Mouse (Mus musculus) CD4-positive, CD25-positive, alpha-beta regulatory T cell, adult 2 months (primary cell): ENCODE measurements around the gene Fyb.
A peak's percentile ranks its signal among the peaks of the same experiment; 100 is the strongest.

Experiments
- DNase-seq: peaks from one replicate; pipeline ENCODE4 v3.0.0-alpha.2; 2012; ENCODE audit warnings: low read depth, low spot score

Gene Fyb

DNA sequence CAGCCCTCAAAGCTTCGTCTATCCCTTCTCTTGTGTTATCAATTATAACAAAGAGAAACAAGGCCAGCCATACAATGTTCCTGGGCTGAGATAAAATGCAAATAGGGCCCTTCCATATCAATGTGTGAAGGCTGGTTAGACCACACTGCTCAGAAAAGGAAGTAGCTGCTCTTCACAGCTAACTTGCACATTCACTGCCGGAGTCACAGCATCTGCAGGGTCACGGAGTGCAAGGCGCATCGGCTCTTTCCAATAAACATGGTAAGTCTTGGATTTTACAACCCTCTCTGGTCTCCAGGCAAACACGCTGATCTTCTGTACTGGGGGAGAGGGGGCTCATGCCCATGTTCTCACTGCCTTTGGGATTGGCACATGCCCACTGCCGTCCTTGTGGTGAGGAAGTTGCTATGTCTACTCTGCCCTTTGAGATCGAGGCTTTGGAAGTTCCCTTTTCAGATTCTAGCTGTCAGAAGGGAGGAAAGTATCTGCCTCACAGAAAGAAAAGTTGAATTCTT lies at the start of gene Fyb:
Fyb (plus strand) TSS at position 201 of the 515 bp plus-strand sequence.
- DNase-seq, result peak; percentile 64

DNA sequence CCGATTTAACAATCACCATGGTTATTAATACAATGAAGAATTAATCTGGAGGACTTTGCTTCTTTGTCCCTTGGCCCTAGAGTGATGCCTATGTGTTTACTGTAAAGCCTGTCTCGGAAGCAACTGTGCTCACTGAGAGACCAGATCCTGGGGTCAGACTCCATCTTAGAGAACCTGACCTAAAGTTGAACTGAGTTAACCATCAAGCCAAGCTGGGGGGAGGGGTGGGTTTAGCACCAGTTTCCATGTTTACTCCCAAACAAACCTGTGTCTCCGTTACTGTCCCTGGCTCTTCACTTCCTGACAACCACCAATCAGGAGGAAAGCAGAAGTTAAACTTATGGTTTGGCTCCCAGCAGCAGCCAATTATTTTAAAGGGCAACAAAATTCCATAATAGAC lies 39.1 kb upstream of the Fyb start:
- no peak for DNase-seq

DNA sequence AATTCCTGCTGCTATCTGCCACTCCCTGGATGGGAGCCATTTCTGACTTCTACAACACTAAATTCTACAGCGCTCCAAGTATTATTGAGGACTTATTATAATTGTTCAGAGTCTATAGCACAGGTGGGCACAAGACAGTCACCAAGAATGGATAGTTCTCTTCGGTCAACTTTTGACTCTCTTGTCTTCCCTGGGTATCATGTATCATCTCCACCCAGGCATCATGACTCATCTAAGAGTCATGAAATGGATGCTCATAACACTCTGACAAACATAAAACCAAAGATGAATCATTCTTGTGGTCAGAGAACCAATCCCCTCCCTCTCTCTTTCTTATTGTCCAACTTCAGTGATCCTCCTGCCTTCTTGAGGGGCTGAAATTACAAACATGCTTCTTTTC lies 30.3 kb upstream of the Fyb start:
- DNase-seq, result no peak

DNA sequence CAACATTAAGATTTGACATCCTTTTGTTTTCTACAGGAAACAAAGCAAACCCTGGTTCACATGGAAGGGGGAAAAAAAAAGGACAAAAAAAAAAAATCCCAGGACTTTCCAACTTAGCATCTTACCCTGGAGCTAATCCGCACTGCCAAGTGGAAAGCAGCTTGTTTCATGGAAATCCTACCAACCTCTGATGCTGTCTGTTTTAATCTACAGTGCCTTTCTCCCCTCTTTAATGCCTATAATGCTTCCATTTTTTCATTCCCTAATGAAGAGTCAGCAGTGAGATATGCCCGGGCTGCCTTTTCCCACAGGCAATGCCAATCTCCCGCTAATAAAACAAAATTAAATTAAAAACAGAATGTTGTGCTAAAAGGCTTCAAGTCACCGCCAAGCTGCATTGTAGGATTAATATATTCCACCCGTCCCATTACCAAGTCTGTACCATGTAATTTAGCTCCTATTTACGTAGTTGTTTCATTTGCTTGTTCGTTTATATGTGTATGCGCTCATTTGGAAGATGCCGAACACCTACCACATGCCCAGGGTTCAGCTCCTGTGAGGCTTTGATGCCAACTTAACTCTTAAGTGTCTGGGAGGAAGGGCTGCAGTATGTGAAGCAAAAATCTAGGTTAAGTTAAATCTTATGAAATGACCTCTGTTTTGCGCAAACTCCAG lies 24.1 kb upstream of the Fyb start:
- DNase-seq, result no peak

DNA sequence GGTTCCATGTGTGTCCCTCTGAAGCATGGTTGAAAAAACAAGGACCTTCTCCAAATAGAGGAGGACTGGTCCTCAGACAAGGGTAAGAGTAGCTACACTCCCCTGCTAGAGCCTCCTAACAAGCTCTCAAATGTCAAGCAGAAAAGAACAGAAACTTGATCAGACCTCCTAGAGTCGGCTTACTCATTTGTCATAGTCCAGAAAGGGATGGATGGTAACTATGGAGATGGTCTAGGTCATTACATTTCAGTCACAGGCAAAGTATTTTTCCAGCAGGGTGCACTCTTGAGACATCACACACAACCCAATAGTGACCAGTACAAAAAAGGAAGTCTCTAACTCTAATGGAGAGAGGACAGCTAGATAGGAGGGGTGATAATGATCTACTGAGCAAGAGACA lies 21.9 kb upstream of the Fyb start:
- DNase-seq, result peak; percentile 52

DNA sequence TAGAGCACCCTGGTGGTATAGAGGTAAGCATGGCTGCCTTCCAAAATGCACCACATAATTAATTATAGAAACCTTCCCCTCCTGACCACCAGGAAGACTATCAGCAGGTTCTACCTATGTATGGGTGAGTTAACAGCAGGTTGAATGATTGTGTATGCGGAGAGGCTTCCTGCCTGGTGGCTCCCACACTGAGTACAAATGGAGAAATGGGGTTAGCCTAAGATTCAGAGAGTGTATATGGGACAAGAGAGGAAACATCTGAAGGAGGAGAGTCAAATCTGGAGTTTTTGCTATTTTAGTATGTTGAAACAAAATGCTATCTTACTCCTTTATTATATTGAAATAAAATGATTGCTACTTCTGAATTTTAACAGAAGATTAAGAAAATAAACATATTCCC lies 5.1 kb upstream of the Fyb start:
- DNase-seq, result no peak

DNA sequence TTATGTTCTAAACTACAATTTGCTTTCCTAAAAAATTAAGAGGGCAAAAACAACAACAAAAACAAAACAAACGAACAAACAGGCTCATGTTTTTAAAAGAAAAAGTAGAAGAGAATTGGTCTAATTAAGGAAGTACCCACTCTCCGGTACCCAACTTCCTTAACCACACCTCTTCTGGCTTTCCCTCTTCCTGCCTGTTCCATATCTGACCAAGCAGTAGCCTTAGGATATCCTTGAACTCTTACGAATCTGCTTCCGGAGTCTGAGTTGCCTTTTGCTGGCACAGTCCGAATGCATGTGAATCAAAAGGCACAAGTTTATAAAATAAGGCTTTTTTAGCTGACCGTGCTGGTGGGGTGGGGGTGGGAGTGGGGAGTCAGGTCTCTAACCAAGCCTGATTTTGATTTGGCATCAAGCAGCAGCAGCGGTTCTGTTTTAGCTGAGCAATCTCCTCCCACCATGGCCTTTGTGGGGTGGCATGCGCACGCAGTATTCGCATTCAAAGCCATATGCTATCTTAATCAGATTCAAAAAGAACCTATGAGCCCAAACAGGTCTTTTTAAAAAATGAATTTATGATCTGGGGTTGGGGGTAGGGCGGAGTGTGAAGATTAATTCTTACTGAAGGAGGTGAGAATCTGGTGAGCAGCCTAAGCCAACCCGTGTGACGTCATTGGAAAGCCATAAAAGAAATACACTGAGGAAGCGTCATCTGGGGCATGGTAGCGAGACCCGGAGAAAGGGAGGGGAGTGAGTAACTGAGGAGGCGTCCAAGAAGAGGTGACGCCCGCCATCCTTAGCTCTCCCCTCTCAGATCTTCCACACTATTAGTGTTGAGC lies 3.0 kb upstream of the Fyb start:
- DNase-seq, result peak; percentile 78

DNA sequence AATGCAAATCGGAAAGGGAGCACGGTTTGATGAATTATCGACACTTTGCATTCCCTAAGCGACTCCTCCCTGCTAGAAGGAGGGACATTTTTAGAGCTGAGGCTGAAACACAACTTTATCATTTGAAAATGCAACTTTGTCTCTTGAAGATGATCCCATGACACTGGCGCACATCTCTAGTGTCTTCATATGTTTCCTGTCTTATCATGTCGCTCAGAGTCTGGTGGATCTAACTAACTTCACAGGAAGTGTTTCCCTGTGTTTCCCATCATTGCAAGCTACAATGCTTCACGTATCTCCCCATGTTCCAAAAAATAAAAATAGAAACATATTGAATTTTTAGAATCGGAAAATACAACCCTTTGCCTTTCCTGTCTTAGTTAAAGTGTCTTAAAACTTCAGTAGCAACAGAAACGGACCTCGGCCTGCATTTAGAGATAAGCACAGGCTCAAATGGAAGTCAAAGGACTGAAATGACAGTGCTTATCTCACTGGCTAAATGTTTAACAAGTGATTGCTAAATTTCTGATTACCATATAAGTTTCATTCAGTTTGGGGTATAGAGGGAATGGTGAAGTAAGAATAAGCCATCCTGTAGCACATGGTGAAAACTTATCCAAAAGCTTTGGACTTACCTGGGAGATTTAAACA lies 2.0 kb upstream of the Fyb start:
- DNase-seq, result no peak

DNA sequence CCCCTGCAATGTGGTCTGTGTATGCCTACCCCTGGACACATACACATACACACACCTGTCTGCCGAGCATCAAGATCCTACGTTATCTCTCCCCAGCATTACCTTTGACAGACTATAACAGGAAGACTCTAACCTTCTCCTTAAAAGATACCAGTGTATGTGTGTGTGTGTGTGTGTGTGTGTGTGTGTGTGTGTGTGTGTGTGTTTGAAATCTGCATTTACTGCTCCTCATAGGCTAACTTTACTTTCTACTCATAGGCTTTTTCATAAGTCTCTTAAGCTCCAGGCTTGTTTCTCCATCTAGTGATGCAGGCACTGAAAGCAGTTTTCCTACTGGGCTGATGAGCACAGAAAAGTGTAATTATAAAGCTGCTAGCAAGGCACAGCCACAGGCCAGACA lies 2.1 kb downstream of the Fyb start:
- peak; percentile 26 for DNase-seq

DNA sequence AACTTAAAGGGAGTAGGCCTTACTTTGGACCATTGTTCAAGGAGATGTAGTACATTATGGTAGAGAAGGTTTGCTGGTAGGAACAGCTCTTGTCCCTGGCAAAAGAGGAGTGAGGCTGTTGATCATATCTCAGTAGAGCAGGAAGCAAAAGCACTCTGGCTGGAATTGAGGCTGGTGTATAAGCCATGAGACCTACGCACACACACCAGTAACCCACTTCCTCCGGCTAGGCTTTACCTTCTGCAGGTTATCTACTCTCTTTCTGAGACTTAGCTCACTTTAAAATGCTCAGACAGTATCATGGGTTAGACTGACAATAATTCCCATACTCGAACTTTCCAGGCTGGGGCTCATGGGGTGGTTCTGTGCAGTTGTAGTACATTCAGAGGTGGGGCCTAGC lies 2.7 kb downstream of the Fyb start:
- DNase-seq, result peak; percentile 72

DNA sequence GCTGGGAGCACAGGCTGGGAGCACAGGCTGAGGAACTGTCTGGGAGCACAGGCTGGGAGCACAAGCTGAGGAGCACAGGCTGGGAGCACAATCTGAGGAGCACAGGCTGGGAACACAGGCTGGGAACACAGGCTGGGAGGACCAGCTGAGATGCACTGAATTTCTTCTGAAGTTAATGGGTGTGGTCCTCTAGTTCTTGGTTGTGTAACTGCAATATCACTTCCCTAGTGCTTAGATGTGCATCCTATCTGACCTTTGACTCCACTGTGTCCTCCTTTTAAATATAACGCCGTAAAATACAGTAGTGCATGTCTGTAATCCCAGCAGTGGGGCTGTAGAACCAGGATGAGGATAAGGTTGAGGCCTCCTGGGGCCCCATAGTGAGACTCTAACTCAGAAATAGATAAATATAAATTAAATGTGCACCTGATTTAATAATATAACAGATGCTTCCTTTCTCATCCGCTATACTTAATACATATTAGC lies 11.2 kb downstream of the Fyb start:
- no peak for DNase-seq

DNA sequence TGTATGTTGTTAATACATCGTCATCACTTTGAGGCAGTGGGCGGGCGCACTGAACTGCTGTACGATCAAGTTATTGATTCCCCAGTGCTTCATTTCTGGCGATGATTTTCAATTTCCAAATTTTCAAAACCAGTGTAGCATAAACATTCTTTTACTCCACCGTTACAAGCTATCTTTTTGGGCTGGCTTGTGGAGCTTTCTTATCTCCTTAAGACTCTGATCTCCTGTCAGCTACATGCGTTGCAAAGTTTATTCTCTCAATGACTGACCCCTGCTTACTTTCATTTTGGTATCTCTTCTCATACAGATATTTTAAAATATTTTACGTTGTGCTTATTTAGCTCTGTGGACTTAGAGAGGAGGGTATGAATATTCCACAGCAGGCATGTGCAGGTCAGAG lies 11.9 kb downstream of the Fyb start:
- DNase-seq, result no peak

DNA sequence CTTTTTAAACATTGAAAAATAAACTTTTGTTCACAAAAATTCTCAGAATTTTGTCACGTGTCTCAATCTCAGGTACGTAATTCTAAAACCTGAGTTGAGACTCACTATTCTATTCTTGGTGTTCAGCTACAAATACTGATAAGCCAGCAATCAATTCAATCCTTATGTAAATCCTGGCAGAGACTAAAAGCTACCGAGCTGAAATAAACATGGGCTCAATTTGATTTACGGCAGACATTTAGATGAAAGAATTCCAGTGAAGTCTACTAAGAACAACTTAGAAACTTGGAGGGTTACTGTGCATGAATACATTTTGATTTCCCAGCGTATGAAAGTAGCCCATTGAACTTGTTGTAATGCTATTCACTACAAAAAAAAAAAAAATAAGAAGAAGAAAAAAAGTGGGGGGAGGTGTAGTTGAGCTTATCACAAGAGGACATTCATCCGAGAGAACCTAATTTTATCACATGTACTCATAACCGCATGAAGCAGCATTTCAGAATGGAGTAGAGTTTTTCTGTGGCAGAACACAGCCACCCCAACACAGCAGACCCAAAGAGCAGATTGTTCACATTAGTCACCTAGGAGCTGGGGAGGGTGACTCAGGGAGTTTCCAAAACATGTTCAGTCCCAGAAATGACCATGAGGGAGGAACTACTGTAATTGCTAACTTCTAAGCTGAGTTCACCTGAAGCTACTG lies 17.1 kb downstream of the Fyb start:
- no peak for DNase-seq

DNA sequence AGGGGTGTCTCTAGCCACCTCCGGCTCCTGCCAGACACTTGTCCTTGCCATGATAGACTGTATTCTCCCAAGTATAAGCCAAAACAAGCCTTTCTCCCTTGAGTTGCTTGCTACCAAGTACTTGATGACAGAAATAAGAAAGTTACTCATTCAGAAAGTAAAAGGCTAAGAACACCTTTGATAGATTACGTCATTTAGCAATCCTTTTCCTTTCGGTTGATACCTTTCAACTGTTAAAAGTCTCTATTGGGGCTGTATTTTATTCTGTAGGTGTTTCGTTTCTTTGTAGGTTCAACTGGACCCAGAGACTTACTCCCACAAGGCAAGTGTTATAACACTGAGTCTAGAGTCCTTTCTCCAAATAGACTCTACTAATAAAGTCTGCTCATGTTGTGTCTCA lies 26.3 kb downstream of the Fyb start:
- DNase-seq, result peak; percentile 46

DNA sequence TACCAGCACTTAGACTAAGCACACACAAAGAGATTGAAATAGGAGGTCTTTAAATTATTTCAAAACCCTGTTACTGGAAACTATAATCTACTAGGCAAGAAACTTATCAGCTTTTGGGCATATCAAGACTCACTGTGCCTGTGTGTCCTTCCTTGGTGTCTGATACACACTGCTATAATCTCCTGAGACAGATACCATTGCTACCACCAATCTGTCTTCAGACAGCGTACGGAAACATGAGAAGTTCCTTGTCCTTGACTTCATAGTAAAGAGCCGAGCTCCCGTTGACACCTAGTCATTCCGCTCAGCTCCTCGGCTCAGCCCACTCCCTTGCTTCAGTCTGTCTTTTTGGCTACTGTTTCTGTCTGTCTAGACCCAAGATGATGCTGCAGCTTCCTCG lies 29.2 kb downstream of the Fyb start:
- DNase-seq, result no peak

DNA sequence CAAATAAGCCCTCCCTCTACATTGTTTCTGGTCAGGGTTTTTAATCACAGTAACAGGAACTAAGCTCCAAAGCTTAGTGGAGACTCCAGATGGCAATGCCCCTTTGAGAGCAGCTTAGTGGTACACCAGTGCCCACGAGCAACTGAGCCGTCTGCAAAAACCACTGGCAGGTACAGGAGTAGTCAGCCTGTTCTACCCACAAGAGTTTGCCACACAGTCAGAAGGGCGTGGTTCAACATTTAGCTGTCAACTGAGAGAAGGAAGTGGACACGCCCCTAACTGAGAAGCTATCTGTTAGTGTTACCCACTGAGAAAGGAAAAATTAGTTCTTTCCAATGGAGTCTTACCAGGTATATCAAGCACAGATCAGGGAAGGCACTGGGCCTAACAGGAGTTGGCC lies 32.1 kb downstream of the Fyb start:
- peak; percentile 80 for DNase-seq

DNA sequence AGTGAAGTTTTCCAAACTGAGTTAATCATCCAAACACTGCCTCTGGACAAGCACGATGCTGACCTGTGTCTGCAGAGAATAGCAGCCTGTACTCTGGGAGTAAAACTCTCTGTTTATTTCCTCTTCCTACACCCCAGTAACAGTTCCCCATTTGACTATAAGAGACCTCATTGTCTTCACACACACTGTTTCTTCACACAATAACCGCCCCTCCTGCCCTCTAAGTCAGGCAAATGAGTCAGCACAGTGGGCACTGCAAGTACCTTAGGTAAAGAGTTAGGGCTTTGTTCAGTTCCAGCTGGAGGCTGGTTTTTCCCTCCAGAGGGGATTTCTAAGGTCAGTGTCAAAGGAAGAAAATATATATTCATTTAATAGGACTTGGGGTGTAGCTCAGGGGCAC lies 32.9 kb downstream of the Fyb start:
- DNase-seq, result no peak

DNA sequence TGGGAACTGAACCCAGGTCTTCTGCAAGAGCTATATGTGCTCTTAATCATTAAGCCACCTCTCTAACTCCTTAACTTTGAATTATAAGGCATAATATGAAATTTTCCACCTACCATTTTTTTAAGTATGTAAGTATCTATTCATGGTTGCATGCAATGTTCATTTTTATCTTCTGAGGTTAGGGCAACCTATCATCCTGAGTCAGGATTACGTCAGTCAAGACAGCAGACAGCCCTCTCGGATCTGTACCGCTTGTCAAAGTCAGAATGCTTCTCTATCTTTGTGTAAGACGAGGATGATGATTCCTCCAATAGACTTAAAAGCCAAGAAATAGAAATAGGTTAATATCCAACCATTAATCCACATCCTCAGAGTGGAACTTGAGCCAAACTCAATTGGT lies 33.6 kb downstream of the Fyb start:
- no peak for DNase-seq

DNA sequence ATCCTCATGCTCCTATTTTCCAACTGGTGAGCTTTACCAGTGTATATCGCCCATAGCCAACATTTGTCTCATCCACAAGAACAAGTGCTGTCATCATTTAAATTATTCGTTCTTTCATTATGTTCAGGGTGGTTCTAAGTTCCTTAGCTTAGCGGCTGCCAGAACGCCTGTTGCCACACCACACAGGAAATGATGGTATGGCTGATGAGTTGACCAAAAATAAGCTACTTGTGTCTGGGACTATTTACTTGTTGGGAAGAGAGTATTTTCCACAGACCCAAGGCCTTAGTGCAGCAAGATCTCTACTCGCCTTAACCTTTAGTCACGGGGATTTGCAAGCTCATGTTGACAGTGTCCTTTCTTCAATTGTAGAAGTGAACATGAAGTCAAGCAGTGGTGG lies 34.3 kb downstream of the Fyb start:
- no peak for DNase-seq

DNA sequence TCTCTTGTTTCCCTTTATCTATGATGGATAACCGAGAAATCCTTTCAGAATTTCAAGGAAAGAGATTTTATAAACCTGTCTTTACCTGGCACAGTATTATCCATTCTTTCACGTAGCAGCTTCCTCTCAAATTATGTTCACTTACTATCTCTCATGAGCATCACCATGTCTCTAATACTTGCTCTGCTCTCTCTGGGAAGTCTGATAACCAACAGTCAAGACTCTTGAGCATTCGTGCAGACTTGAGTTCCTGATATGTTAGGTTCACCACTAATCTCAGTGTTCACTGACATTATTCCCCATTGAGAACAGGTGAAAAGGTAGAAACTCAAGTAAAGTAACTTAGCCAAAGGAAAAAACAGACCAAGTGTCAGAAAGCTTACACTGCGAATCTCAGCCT lies 34.9 kb downstream of the Fyb start:
- DNase-seq, result no peak

DNA sequence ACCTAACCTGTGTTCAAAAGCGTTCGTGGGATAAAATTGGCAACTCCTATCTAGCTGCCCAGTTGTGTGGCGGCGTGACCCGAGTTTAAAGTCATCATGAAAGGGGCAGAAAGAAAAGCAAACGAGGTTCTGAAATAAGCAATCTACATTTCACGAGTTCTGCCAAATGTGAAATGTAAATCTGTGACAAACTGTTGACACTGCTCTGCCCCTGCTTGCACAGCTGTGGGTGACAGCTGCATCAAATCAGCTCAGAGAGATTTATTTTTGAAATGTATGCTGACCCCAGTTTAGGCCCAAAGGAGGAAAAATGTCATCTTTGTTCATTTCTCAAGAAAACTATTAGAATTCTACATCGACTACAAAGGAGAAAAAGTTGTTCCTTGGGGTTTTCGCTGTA lies 36.5 kb downstream of the Fyb start:
- DNase-seq, result no peak

DNA sequence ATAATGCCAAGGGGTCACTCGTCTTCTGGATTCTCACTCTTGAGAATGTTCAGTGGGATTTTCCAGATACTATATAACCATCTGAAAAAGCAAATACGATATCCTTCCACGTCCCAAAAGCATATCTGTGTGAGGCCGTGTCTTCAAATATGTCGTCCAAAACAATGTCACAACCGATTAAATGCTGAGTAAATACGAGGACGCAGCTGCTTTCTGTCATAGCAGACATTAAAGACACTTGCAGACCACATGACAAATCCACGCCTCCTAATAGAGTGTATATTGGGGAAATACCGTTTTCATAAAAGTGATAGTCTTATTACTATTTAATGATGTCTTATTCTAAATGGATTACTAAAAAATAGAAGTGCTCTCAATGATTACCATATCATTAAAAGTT lies 38.0 kb downstream of the Fyb start:
- DNase-seq, result no peak
